Mouse (Mus musculus) midbrain, embryonic 10.5 days (tissue): ENCODE data around the gene Gm3238. TPM values are rescaled to one million over a fixed set of nuclear protein-coding genes. Genes with fewer than 3 reads are reported as not detected.
"Not testable (repeated sequence)": the region's sequence is repeated elsewhere in the genome, so short reads cannot be mapped to it uniquely, and the experiment has no call there.

Experiments used
- DNase-seq: peaks from one replicate; pipeline ENCODE4 v3.0.0-alpha.2; 2017; ENCODE audit warnings: low spot score
- H3K27ac ChIP-seq: fragments of 300-500 bp; sonication (generic); replicated peaks from 2 replicates; pipeline ENCODE4 v1.5.1; 2016; ENCODE audit warnings: mild to moderate bottlenecking
- H3K27me3 ChIP-seq: fragments of 300-500 bp; sonication (generic); 2 replicates; pipeline ENCODE4 v1.6.1; 2016; ENCODE audit warnings: low read depth, mild to moderate bottlenecking; ENCODE audit not compliant: poor library complexity, severe bottlenecking
- H3K36me3 ChIP-seq: fragments of 300-500 bp; sonication (generic); 2 replicates; pipeline ENCODE4 v1.6.1; 2016; ENCODE audit warnings: mild to moderate bottlenecking, moderate library complexity
- H3K4me1 ChIP-seq: fragments of 300-500 bp; sonication (generic); 2 replicates; pipeline ENCODE4 v1.6.1; 2016
- H3K4me3 ChIP-seq: fragments of 300-500 bp; sonication (generic); 2 replicates; pipeline ENCODE4 v1.5.1; 2016; ENCODE audit warnings: mild to moderate bottlenecking, moderate library complexity
- H3K9me3 ChIP-seq: fragments of 300-500 bp; sonication (generic); replicated peaks from 2 replicates; pipeline ENCODE4 v1.6.1; 2016; ENCODE audit warnings: mild to moderate bottlenecking
- WGBS: fragments of 180-500 bp; shearing (Covaris S2); methylation state at CpG from one replicate; pipeline ENCODE4 v1.1.7; 2016; 5-methylcytosine and 5-hydroxymethylcytosine counted together
- polyA plus RNA-seq: library from polyadenylated mRNA; unstranded; fragments of >200 nt; fragmentation: Nextera tagmentation; extraction: Ambion mirVana; gene quantifications from 2 replicates; pipeline ENCODE4 v1.2.1, GENCODE M21; 2016

Gene Gm3238
- polyA plus RNA-seq, 1 experiment from 2014 or later = not detected

GRCm38 (mm10) chr10:77783396-77783795 is 12.3 kb upstream of the Gm3238 start:
- H3K9me3 ChIP-seq, DNase-seq, H3K36me3 ChIP-seq, H3K4me3 ChIP-seq, H3K27ac ChIP-seq, H3K4me1 ChIP-seq, H3K27me3 ChIP-seq: not testable (repeated sequence)
- 100% methylated on average over 1 of the region's 3 CpGs for WGBS

GRCm38 (mm10) chr10:77782442-77782841 is 11.3 kb upstream of the Gm3238 start, which contains the start of gene Gm3250:
TSS of gene Gm3250 (minus strand) at chr10:77782542.
- not testable (repeated sequence) for H3K27me3 ChIP-seq, H3K4me3 ChIP-seq, H3K4me1 ChIP-seq, H3K36me3 ChIP-seq, H3K9me3 ChIP-seq, DNase-seq, H3K27ac ChIP-seq
- WGBS = no CpG with 5 or more reads among the region's 1 CpGs

DNA sequence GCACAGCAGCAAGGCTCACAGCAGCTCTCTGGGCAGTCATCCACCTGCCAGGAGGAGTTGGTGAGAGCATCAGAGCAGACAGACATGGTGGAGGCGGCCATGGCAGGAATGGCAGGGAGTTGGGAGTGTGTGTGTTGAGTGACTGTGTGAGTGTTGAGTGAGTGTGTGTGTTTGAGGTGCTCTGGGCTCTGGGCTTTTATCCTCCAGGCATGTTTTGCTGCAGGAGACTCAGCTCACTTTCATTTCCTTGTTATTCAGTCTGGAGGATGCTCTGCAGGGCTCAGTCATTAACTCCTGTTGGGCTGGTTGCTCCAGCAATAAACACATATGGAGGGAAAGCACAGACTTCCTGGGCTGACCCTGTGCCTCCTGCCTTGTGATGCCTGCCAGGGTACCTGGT is 5.7 kb upstream of the Gm3238 start, which contains the start of gene Gm7138:
Gene Gm7138, minus strand, starts transcription at position 101 of the 400 bp plus-strand sequence.
- not testable (repeated sequence) for H3K27me3 ChIP-seq, H3K4me3 ChIP-seq, H3K27ac ChIP-seq, DNase-seq, H3K36me3 ChIP-seq, H3K4me1 ChIP-seq, H3K9me3 ChIP-seq
- WGBS = 59% methylated on average over 1 of the region's 1 CpGs

DNA sequence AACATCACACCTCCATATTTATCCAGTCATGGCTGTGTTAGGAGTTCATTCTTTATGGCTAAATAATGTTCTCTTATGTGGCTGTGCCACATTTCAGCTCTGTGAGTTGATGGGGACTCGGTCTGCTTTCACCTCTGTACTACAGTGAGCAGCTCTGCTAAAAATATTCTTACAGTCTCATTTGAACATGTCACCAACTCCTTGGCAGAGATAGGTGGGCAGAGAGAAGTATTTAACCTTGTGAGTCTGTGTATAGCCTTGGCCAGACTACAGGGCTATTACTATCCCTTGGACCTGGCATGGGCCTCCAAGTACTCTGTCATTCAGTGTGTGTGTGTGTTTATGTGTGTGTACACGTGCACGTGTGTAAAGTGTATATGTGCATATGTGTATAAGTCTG is 1.0 kb upstream of the Gm3238 start:
- not testable (repeated sequence) for H3K27ac ChIP-seq, H3K4me1 ChIP-seq, H3K4me3 ChIP-seq, H3K9me3 ChIP-seq, H3K27me3 ChIP-seq, H3K36me3 ChIP-seq, DNase-seq
- 83% methylated on average over 2 of the region's 3 CpGs for whole genome bisulfite sequencing

DNA sequence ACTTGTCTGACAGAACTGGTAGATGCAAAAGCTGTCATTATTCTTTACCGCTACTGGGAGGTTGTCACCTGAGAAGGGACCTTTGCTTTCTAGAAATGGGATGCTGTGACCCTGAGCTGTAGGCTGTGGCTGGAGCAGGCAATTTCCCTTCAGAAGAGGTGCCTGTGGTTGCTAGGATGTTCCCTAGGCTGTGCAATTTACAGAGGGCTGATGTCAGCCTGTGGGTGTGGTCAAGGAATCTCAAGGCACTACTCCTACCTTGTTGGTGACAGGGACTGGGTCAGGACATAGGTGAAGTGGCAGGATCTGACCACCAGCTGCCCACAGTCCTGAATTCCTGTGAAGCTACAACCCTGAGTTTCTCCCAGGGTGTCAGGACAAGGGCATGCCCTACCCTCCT is 1.4 kb downstream of the Gm3238 start:
- Histone ChIP-seq H3K4me3 (no peak overlapping the region), H3K4me1 (no peaks in the 10 kb centered on the region), H3K27me3 (no peaks in the 10 kb centered on the region), H3K9me3 (no peaks in the 10 kb centered on the region), H3K36me3 (no peaks in the 10 kb centered on the region), H3K27ac (no peak overlapping the region)
- no peak for DNase-seq
- WGBS = 83% methylated on average over 1 of the region's 1 CpGs

DNA sequence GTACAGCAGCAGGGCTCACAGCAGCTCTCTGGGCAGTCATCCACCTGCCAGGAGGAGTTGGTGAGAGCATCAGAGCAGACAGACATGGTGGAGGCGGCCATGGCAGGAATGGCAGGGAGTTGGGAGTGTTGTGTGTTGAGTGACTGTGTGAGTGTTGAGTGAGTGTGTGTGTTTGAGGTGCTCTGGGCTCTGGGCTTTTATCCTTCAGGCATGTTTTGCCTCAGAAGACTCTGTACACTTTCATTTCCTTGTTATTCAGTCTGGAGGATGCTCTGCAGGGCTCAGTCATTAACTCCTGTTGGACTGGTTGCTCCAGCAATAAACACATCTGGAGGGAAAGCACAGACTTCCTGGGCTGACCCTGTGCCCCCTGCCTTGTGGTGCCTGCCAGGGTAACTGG is 11.5 kb downstream of the Gm3238 start, which contains the start of gene Gm3233:
Gene Gm3233, minus strand, starts transcription at position 101 of the 400 bp plus-strand sequence.
- not testable (repeated sequence) for H3K36me3 ChIP-seq, H3K27ac ChIP-seq, H3K4me3 ChIP-seq, H3K9me3 ChIP-seq, DNase-seq, H3K27me3 ChIP-seq, H3K4me1 ChIP-seq
- 71% methylated on average over 1 of the region's 1 CpGs for WGBS

DNA sequence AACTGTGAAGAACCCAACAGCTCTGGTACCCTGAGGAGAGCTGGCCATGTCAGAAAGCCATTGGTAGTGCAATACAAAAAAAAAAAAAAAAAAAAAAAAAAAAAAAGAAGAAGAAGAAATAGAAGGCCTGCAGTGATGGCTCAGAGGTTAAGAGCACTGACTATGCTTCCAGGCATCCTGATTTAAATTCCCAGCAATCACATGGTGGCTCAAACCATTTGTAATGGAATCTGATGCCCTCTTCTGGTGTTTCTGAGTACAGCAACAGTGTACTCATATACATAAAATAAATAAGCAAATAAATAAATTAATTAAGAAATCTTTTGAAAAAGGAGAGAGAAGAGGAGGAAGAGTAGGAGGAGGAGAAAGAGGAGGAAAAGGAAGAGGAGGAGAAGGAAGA is 17.7 kb downstream of the Gm3238 start:
- H3K9me3 ChIP-seq = no peaks in the 10 kb centered on the region
- H3K4me3 ChIP-seq = no peak overlapping the region
- 0 out of 2 replicates have a peak, but pooled peaks cover 3% of the 10 kb centered on the region for H3K4me1 ChIP-seq
- H3K27me3 ChIP-seq = no peaks in the 10 kb centered on the region
- no peaks in the 10 kb centered on the region for H3K36me3 ChIP-seq
- no peak for DNase-seq
- H3K27ac ChIP-seq = no peak overlapping the region

DNA sequence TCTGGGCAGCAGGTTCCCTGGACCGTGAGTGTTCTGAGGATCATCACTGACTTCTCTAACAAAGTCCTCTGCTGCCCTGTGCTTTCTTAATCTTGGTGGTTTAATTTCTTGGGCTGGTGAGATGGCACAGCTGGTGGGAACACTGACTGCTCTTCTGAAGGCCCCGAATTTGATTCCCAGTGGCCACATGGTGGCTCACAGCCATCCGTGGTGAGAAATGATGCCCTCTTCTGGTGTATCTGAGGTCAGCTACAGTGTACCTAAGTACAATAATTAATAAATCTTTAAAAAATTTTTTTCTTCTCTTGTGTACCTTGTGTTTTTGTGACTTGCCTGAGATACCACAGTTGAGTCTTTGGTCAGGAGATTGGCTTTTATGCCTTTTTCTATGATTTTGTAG is 18.8 kb downstream of the Gm3238 start:
- not testable (repeated sequence) for H3K4me3 ChIP-seq, H3K36me3 ChIP-seq, H3K27ac ChIP-seq, DNase-seq, H3K4me1 ChIP-seq, H3K27me3 ChIP-seq, H3K9me3 ChIP-seq
- 70% methylated on average over 3 of the region's 3 CpGs for WGBS

DNA sequence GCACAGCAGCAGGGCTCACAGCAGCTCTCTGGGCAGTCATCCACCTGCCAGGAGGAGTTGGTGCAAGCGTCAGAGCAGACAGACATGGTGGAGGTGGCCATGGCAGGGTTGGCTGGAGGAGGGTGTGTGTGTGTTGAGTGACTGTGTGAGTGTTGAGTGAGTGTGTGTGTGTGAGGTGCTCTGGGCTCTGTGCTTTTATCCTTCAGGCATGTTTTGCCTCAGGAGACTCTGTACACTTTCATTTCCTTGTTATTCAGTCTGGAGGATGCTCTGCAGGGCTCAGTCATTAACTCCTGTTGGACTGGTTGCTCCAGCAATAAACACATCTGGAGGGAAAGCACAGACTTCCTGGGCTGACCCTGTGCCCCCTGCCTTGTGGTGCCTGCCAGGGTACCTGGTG is 19.9 kb downstream of the Gm3238 start, which contains the start of gene Gm9736:
Gene Gm9736, minus strand, starts transcription at position 101 of the 400 bp plus-strand sequence.
- not testable (repeated sequence) for H3K36me3 ChIP-seq, DNase-seq, H3K27ac ChIP-seq, H3K4me1 ChIP-seq, H3K27me3 ChIP-seq, H3K9me3 ChIP-seq, H3K4me3 ChIP-seq
- 82% methylated on average over 1 of the region's 1 CpGs for WGBS

DNA sequence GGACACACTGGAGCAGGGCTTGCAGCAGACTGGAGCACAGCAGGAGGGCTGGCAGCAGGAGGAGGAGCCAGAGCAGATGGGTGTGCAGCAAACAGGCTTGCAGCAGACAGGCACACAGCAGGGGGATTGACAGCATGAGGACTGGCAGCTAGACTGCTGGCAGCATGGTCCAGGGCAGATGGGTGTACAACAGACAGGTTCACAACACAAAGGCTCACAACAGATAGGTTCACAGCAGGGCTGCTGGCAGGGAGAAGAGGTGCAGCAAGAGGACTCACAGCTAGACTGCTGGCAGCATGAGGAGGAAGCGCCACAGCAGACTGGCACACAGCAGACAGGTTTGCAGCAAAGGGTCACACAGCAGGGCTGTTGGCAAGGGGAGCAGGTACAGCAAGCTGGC is 20.4 kb downstream of the Gm3238 start:
- not testable (repeated sequence) for H3K36me3 ChIP-seq, H3K27me3 ChIP-seq, H3K27ac ChIP-seq, H3K4me1 ChIP-seq, H3K9me3 ChIP-seq, H3K4me3 ChIP-seq
- 79% methylated on average over 1 of the region's 1 CpGs for WGBS
- DNase-seq = peak; percentile 8

DNA sequence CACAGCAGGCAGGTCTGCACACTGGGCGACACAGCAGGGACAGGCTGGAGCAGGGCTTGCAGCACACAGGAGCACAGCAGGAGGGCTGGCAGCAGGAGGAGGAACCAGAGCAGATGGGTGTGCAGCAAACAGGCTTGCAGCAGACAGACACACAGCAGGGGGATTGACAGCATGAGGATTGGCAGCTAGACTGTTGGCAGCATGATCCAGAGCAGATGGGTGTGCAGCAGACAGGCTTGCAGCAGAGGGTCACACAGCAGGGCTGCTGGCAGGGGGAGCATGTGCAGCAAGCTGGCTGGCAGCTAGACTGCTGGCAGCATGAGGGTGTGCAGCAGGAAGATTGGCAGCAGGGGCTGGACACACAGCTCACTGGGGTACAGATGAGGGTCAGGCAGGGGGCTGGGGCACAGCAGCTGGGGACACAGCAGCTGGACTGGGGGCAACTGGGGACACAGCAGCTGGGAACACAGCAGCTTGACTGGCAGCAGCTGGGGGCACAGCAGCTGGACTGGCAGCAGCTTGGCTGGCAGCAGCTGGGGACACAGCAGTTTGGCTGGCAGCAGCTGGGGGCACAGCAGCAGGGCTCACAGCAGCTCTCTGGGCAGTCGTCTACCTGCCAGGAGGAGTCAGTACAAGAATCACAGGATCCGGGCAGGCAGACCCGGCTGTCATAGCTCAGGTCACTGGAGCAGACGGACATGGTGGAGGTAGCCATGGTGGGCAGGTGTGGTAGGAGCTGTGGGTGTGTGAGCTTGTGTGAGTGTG is 29.0 kb downstream of the Gm3238 start, which contains the start of gene Gm18596:
Gene Gm18596, minus strand, starts transcription at position 715 of the 765 bp plus-strand sequence.
- Histone ChIP-seq H3K27ac (peak within 1 kb of the TSS; percentile 46), H3K4me1 (peaks cover 42% of the 10 kb centered on the region)
- not testable (repeated sequence) for H3K9me3 ChIP-seq, DNase-seq, H3K4me3 ChIP-seq, H3K36me3 ChIP-seq, H3K27me3 ChIP-seq
- 58% methylated on average over 5 of the region's 5 CpGs for WGBS

DNA sequence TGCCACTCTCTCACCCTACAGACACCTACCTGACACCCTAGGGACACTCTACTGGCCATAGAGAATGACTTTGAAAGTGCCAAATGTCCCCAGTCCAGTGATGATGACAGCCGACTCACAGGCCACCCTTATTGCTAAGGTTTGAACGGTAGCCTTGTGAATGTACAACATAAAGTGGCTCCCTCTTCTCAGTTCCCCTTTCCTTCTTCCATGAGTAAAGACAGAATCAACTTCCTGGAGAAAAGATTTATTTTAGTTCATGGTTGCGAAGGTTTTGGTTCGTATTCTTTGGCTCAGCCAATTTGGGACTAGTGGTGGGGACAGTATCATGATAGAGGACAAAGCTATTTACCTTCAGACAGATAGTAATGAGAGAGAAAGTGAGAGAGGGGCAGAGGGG is 32.2 kb downstream of the Gm3238 start:
- Histone ChIP-seq H3K4me1 (peaks cover 39% of the 10 kb centered on the region), H3K9me3 (peaks cover 8% of the 10 kb centered on the region), H3K4me3 (no peak overlapping the region), H3K36me3 (no peaks in the 10 kb centered on the region), H3K27me3 (no peaks in the 10 kb centered on the region), H3K27ac (no peak overlapping the region)
- 91% methylated on average over 4 of the region's 4 CpGs for WGBS
- no peak for DNase-seq

DNA sequence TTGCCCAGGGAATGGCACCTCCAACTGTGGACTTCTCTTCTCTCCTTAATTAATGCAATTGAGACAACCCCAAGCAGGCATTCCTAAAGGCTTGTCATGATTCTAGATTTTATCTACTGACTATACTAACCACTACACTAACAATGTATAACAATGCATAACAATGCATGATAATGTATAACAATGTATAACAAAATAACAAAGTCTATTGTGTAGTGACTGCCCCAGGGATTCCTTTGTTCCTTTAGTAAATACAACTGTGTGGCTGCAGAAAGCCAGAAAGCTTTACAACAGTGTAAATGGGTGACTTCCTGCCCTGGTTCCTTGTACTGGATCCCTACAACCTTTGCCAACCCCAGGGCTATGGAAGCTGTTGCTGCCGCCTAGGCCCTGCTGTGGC is 35.2 kb downstream of the Gm3238 start:
- no peak overlapping the region for H3K27ac ChIP-seq
- H3K4me1 ChIP-seq = peaks cover 24% of the 10 kb centered on the region
- H3K27me3 ChIP-seq = no peaks in the 10 kb centered on the region
- H3K9me3 ChIP-seq = peaks cover 8% of the 10 kb centered on the region
- no peak overlapping the region for H3K4me3 ChIP-seq
- WGBS = 86% methylated on average over 1 of the region's 1 CpGs
- H3K36me3 ChIP-seq = no peaks in the 10 kb centered on the region
- DNase-seq = no peak
